Mouse (Mus musculus): ENCODE data around the gene Gm42715. TPM values are rescaled to one million over a fixed set of nuclear protein-coding genes. Genes with fewer than 3 reads are reported as not detected.
A peak's percentile ranks its signal among the peaks of the same experiment; 100 is the strongest.

The Gm42715 gene
- polyA plus RNA-seq, 1 experiment from 2014 or later = 18.6 TPM

DNA sequence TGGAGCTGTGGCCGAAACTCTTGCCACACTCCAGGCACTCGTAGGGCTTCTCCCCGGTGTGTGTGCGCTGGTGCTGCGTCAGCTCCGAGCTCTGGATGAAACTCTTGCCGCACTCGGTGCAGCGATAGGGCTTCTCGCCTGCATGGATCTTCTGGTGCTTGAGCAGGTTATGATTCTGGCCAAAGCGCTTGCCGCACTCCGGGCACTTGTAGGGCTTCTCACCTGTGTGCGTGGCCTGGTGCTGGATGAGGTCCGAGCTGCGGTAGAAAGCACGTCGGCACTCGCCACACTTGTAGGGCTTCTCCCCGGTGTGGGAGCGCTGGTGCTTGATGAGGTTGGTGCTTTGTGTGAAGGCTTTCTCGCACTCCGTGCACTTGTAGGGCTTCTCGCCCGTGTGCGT lies 92.2 kb downstream of the Gm42715 start:
- 96% methylated on average over 26 of the region's 26 CpGs for WGBS
- no peak overlapping the region for H3K4me2 ChIP-seq
- peaks cover 14% of the 10 kb centered on the region for H3K4me1 ChIP-seq
- H3K36me3 ChIP-seq = peaks cover 63% of the 10 kb centered on the region
- H3K9me3 ChIP-seq = no peaks in the 10 kb centered on the region
- H3K4me3 ChIP-seq = no peak overlapping the region
- no peaks in the 10 kb centered on the region for H3K27me3 ChIP-seq
- H3K27ac ChIP-seq = no peak overlapping the region
- no peak for ATAC-seq (ENCODE audit: insufficient number of reproducible peaks, insufficient read depth, low FRiP score, low TSS enrichment, low read depth)
- no peak overlapping the region for H3K9ac ChIP-seq

DNA sequence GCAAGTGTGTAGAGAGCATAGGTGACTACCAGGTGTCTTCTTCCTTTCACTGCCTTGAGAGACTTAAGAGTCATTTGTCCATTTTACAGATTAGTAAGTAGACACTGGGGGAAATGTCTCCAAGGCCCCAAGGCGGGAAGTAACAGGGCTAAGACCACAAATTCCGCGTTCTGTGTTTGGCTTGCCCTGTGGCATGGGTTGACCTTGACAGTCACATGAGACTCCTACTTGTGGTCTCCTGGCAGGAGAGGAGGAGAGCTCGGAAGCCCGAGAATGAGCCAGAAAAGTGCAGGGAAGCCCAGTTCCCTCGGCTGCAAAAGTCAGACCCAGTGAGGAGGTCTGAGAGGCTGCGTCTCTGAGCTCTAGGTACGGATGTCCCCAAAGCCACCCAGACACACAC lies 94.1 kb downstream of the Gm42715 start:
- peak overlapping the region; percentile 86 for H3K4me2 ChIP-seq
- H3K4me1 ChIP-seq = peaks cover 14% of the 10 kb centered on the region
- H3K4me3 ChIP-seq = peak overlapping the region; percentile 100
- no peak overlapping the region for H3K27ac ChIP-seq
- H3K9ac ChIP-seq = peak overlapping the region; percentile 94
- peaks cover 44% of the 10 kb centered on the region for H3K36me3 ChIP-seq
- no peaks in the 10 kb centered on the region for H3K9me3 ChIP-seq
- no peak for ATAC-seq (ENCODE audit: insufficient number of reproducible peaks, insufficient read depth, low FRiP score, low TSS enrichment, low read depth)
- WGBS = 86% methylated on average over 8 of the region's 8 CpGs
- H3K27me3 ChIP-seq = no peaks in the 10 kb centered on the region

DNA sequence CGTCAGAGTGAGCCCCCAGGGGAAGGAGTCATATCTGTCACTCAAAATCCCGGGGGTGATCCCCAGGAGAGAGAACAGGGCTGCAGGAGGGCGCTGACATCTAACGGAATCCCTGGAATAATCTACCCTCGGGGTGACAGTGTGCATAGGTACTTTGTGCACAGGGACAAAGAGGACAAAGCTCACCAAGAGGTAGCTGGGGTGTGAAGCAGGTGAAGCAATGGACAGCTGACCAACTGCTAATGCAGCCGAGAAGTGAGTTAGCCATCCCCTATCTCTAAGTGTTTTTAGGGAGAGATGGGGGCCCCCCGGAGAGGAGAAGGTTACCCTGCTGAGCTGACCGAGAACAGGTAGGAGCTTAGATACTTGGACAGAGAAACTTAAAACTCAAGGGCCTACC lies 94.7 kb downstream of the Gm42715 start:
- Histone ChIP-seq H3K27me3 (no peaks in the 10 kb centered on the region), H3K36me3 (peaks cover 38% of the 10 kb centered on the region), H3K4me2 (peak overlapping the region; percentile 86), H3K4me1 (peaks cover 14% of the 10 kb centered on the region), H3K9ac (peak overlapping the region; percentile 94), H3K9me3 (no peaks in the 10 kb centered on the region), H3K4me3 (peak overlapping the region; percentile 100), H3K27ac (peak overlapping the region; percentile 85)
- no peak for ATAC-seq (ENCODE audit: insufficient number of reproducible peaks, insufficient read depth, low FRiP score, low TSS enrichment, low read depth)
- WGBS = 16% methylated on average over 8 of the region's 8 CpGs

DNA sequence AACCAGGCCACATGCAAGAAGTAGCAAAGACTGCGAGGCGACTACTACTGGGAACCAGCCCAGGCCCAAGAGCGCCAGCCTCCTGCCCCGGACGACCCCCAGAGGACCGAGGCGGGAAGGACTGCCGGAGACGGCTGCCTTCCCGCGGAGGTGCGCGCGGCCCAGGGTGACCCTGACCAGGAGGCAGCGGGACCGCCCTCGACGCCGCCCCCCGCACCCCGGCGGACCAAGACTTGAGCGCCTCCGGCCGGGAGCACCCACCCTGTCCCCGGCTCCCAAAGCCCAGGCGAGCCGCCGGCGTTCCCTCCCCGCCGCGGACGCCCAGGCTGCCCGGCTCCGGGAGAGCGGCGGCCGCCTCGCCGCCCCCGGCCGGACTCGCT lies 95.1 kb downstream of the Gm42715 start:
- H3K4me1 ChIP-seq = peaks cover 14% of the 10 kb centered on the region
- peaks cover 34% of the 10 kb centered on the region for H3K36me3 ChIP-seq
- H3K27me3 ChIP-seq = no peaks in the 10 kb centered on the region
- H3K9ac ChIP-seq = peak overlapping the region; percentile 94
- peak overlapping the region; percentile 86 for H3K4me2 ChIP-seq
- H3K9me3 ChIP-seq = no peaks in the 10 kb centered on the region
- 5% methylated on average over 41 of the region's 44 CpGs for WGBS
- peak overlapping the region; percentile 100 for H3K4me3 ChIP-seq
- peak overlapping the region; percentile 85 for H3K27ac ChIP-seq
- 0 out of 2 replicates have a peak, but pooled peaks have one; percentile 12 for ATAC-seq (ENCODE audit: insufficient number of reproducible peaks, insufficient read depth, low FRiP score, low TSS enrichment, low read depth)

DNA sequence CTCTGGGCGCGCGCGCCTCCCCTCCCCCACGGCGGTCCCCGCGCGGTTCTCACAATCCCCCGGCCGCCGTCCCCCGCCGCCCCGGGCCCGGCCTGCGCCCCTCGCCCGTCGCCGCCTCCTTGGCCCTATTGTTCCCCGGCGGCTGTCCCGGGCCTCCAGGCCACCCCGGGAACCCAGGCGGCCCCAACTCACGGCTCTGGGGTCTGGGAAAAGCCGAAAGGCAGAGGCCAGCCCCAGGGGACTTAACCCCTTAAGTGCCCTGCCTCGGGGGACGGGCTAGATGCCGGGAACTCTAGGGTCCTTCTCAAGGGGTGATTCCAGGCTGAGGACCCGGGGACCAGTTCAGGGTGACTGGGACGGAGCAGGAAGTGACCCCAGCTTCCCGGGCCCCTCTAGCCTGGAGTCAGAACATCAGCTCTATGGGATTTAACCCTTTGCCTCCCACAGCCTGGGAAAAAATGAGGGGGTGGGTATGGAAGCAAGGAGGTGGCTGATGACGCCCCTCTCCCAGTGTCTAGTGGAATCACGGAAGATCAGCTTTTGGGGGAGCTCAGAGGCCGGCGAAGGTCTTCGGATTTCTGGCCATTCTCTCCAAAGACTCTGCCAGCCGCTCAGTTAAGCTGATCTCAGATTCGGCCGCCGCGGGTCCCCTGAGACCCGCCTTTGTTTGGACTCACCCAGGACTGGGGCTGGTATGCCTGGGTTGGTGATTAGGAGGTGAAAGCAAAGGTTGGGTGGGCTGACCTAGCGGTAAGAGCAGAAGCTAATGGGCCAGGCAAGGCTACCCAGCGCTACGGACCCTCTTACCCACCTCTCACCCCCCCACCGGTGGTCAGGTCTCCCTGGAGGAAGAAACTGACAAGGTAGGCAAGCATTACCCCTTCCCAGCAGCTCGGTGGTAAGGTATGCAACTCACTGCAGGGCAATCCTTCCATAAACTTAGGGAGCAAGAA lies 95.8 kb downstream of the Gm42715 start, which contains the start of gene Zfp629:
Zfp629 (minus strand) TSS at position 907 of the 953 bp plus-strand sequence.
- Histone ChIP-seq H3K36me3 (peaks cover 27% of the 10 kb centered on the region), H3K4me1 (peaks cover 14% of the 10 kb centered on the region), H3K9me3 (no peaks in the 10 kb centered on the region), H3K4me3 (peak within 1 kb of the TSS; percentile 100), H3K27ac (peak within 1 kb of the TSS; percentile 85), H3K9ac (peak within 1 kb of the TSS; percentile 94), H3K4me2 (peak within 1 kb of the TSS; percentile 86), H3K27me3 (no peaks in the 10 kb centered on the region)
- WGBS = 1% methylated on average over 50 of the region's 50 CpGs
- ATAC-seq (ENCODE audit: insufficient number of reproducible peaks, insufficient read depth, low FRiP score, low TSS enrichment, low read depth) = peak; percentile 83

DNA sequence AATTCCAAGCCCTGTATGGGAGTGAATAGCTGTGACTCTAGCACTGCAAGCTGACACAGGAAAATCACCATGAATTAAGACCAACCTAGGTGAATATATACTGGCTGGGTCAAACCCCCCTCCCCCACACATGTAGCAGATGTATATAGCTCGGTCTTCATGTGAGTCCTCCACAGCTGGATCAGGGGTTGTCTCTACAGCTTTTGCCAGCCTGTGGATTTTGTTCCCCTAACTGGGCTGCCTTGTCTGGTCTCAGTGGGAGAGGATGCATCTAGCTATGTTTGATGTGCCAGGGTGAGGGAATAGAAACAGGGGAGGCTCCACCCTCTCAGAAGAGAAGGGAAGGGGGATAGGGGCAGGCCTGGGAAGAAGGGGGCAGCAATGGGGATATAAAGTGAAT lies 97.0 kb downstream of the Gm42715 start:
- H3K4me2 ChIP-seq = peak overlapping the region; percentile 86; the same call in 1 of the 2 replicates
- 60% methylated on average over 1 of the region's 1 CpGs for WGBS
- no peak for ATAC-seq (ENCODE audit: insufficient number of reproducible peaks, insufficient read depth, low FRiP score, low TSS enrichment, low read depth)
- peaks cover 14% of the 10 kb centered on the region for H3K4me1 ChIP-seq
- H3K27ac ChIP-seq = no peak overlapping the region
- no peak overlapping the region for H3K9ac ChIP-seq
- H3K9me3 ChIP-seq = no peaks in the 10 kb centered on the region
- H3K4me3 ChIP-seq = no peak overlapping the region
- H3K36me3 ChIP-seq = peaks cover 16% of the 10 kb centered on the region
- no peaks in the 10 kb centered on the region for H3K27me3 ChIP-seq

Small RNAs within 50 kb of the gene (microRNA-seq; reads per million reads assigned to microRNA genes)
- gene Gm47278 (not detected), gene Mir7060 (not detected)

Other genes with a start within 250 kb of the Gm42715 start
- 63.4 and 64.1 TPM in 2 replicates for gene Sephs2, start 245.5 kb upstream of the Gm42715 start, polyA plus RNA-seq (2015; fragmentation: Nextera tagmentation; extraction: Ambion mirVana)
- 0.52 and 1.1 TPM in 2 replicates for gene Itgal, start 223.3 kb upstream of the Gm42715 start, polyA plus RNA-seq (2015; fragmentation: Nextera tagmentation; extraction: Ambion mirVana)
- 16.1 and 18.1 TPM in 2 replicates for gene Zfp768, start 174.0 kb upstream of the Gm42715 start, polyA plus RNA-seq (2015; fragmentation: Nextera tagmentation; extraction: Ambion mirVana)
- gene Zfp747, start 143.5 kb upstream of the Gm42715 start, polyA plus RNA-seq (2015; fragmentation: Nextera tagmentation; extraction: Ambion mirVana) = 9.4 and 10.5 TPM in 2 replicates
- 5.6 and 5.9 TPM in 2 replicates for gene 9130019O22Rik, start 132.4 kb upstream of the Gm42715 start, polyA plus RNA-seq (2015; fragmentation: Nextera tagmentation; extraction: Ambion mirVana)
- gene E430018J23Rik, start 126.0 kb upstream of the Gm42715 start, polyA plus RNA-seq (2015; fragmentation: Nextera tagmentation; extraction: Ambion mirVana) = 6.4 and 7.2 TPM in 2 replicates
- 7.7 and 8.2 TPM in 2 replicates for gene Zfp764, start 112.8 kb upstream of the Gm42715 start, polyA plus RNA-seq (2015; fragmentation: Nextera tagmentation; extraction: Ambion mirVana)
- gene Zfp688, start 97.5 kb upstream of the Gm42715 start, polyA plus RNA-seq (2015; fragmentation: Nextera tagmentation; extraction: Ambion mirVana) = 25.6 and 29.3 TPM in 2 replicates
- gene Zfp689, start 70.4 kb upstream of the Gm42715 start, polyA plus RNA-seq (2015; fragmentation: Nextera tagmentation; extraction: Ambion mirVana) = 11.8 and 13.1 TPM in 2 replicates
- gene Prr14, start 60.0 kb upstream of the Gm42715 start, polyA plus RNA-seq (2015; fragmentation: Nextera tagmentation; extraction: Ambion mirVana) = 46.0 and 48.3 TPM in 2 replicates
- 12.2 and 15.3 TPM in 2 replicates for gene Fbrs, start 40.4 kb upstream of the Gm42715 start, polyA plus RNA-seq (2015; fragmentation: Nextera tagmentation; extraction: Ambion mirVana)
- 52.1 and 55.6 TPM in 2 replicates for gene Srcap, start 7.6 kb upstream of the Gm42715 start, polyA plus RNA-seq (2015; fragmentation: Nextera tagmentation; extraction: Ambion mirVana)
- 7.0 and 8.1 TPM in 2 replicates for gene Tmem265, start 41.8 kb downstream of the Gm42715 start, polyA plus RNA-seq (2015; fragmentation: Nextera tagmentation; extraction: Ambion mirVana)
- 39.7 and 40.6 TPM in 2 replicates for gene Phkg2, start 53.8 kb downstream of the Gm42715 start, polyA plus RNA-seq (2015; fragmentation: Nextera tagmentation; extraction: Ambion mirVana)
- gene Ccdc189, start 69.0 kb downstream of the Gm42715 start, polyA plus RNA-seq (2015; fragmentation: Nextera tagmentation; extraction: Ambion mirVana) = 8.8 and 12.1 TPM in 2 replicates
- gene Rnf40, start 69.2 kb downstream of the Gm42715 start, polyA plus RNA-seq (2015; fragmentation: Nextera tagmentation; extraction: Ambion mirVana) = 51.2 and 58.1 TPM in 2 replicates
- gene Zfp629, start 96.2 kb downstream of the Gm42715 start, polyA plus RNA-seq (2015; fragmentation: Nextera tagmentation; extraction: Ambion mirVana) = 15.8 and 18.8 TPM in 2 replicates
- gene Bcl7c, start 189.3 kb downstream of the Gm42715 start, polyA plus RNA-seq (2015; fragmentation: Nextera tagmentation; extraction: Ambion mirVana) = 78.0 and 96.8 TPM in 2 replicates
- 29.8 and 32.6 TPM in 2 replicates for gene Ctf1, start 193.2 kb downstream of the Gm42715 start, polyA plus RNA-seq (2015; fragmentation: Nextera tagmentation; extraction: Ambion mirVana)
- 0.60 and 0.69 TPM in 2 replicates for gene Ctf2, start 212.6 kb downstream of the Gm42715 start, polyA plus RNA-seq (2015; fragmentation: Nextera tagmentation; extraction: Ambion mirVana)
- gene Fbxl19, start 225.0 kb downstream of the Gm42715 start, polyA plus RNA-seq (2015; fragmentation: Nextera tagmentation; extraction: Ambion mirVana) = 7.5 and 8.7 TPM in 2 replicates

All from embryonic facial prominence, embryonic 13.5 days (tissue).